Mouse (Mus musculus): ENCODE measurements around the gene Rhof.

Rhof gene

DNA sequence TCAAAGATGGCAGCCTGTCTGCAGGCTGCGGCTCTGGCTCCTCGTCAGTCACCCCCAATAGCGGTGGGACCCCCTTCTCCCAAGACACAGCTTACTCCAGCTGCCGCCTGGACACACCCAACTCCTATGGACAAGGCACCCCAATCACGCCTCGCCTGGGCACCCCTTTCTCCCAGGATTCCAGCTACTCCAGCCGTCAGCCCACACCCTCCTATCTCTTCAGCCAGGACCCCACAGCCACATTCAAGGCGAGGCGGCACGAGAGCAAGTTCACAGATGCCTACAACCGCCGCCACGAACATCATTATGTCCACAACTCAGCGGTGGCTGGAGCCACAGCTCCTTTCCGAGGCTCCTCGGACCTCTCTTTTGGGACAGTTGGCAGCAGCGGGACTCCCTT, 15.1 kb upstream of the Rhof start:
- no peak for DNase-seq

DNA sequence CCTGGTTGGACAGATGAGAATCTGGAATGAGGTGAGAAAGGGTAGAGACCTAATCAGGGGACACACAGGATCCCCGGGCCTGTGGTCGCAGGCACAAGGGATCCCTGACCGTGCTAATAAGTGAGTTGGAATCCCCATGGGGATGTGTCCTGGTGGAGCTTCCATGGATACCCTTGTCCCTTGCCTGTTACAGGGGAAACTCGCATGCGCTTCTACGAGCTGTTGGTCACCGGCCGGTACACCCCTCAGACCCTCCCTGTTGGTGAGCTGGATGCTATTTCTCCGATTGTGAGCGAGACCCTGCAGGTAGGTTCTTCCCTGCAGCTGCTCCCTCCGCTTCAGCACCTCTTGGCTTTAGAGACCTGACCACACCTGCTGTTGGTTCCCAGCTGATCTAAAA, 13.9 kb upstream of the Rhof start:
- DNase-seq = no peak

DNA sequence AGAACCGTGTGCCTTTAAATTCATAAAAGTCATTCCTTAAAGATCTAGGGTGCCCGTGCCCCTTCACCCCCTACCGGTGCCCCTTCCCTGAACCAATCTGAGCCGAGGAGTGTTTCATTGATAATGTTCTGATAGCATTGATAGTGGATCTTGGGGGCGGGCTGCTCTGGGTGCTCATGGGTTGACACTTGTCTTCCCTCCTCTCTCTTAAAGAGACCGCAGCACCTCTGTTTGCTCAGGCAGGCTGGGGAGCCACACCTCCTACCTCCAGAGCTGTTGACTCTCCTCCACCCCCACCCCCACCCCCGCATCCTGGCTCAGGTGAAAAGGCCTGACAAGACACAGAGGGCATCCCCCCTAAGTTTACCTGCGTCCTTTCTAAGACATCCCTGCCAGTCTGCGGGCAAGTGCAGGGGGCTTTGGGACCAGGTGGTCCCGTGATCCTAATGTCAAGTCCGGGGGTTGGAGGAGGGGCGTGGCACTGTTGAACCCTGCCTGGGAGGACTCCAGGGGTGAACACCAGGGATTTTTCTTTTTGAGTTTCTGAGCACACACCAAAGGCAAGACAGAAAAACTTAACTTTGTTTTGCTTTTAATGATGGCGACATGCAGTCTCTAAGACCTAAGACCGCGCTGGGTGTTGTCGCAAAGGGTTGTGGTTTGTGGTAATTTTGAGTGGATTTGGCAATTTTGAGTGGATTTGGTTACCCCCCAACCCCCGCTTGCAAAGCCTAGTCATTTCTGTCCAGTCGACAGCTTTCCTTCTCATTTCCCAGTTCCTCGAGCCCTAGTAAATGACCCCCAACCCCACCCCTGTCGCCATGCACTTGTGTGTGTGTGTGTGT, 12.5 kb upstream of the Rhof start:
- DNase-seq = no peak

GRCm38 (mm10) chr5:123143971-123144745, 11.7 kb upstream of the Rhof start:
- DNase-seq = no peak

GRCm38 (mm10) chr5:123143251-123143970, 10.9 kb upstream of the Rhof start:
- no peak for DNase-seq

GRCm38 (mm10) chr5:123142161-123143157, 10.0 kb upstream of the Rhof start, which contains the start of gene Setd1b:
Gene Setd1b, plus strand, starts transcription at chr5:123142193.
- peak; percentile 61 for DNase-seq

GRCm38 (mm10) chr5:123141555-123142160, 9.2 kb upstream of the Rhof start:
- DNase-seq = peak; percentile 65

DNA sequence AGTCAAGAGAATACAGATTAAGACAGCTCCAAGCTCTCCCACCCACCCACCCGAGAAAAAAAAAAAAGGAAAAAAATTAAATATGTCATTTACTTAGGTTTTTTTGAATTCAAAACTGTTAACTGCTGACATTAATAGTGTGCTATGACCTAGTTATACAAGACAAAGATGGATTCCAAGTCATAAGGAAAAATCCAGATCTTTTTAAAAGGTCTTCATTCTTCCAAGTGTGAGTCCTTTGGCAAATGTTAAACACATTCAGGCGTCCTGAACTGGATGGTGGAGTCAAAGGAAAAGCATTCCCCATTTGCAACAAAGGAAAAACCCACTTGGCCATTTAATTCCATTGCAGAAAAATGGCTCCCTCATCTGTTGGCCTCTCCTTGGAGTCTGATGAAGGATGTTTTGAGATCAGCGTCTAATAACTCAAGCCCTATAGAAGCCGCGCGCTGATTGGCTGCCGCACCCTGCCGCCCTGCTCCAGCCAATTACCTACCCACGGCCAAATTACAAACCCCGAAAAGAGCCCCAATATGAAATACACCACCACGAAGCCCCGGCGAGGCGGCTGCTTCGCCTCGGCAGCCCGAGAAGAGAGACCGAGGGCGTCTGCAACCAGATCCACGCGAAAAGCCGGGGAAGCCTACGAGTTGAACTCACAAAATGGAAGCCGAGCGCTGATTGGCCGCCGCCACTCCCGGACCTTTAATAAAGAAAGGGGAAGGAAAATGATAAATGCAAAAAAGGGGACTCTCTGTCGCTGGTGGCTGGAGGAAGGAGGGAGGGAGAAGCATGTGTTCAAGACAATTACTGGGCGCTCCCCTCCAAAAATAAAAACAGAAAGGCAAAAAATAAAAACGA, 8.4 kb upstream of the Rhof start:
- peak; percentile 94 for DNase-seq

GRCm38 (mm10) chr5:123139722-123140627, 7.5 kb upstream of the Rhof start:
- DNase-seq = peak; percentile 38

DNA sequence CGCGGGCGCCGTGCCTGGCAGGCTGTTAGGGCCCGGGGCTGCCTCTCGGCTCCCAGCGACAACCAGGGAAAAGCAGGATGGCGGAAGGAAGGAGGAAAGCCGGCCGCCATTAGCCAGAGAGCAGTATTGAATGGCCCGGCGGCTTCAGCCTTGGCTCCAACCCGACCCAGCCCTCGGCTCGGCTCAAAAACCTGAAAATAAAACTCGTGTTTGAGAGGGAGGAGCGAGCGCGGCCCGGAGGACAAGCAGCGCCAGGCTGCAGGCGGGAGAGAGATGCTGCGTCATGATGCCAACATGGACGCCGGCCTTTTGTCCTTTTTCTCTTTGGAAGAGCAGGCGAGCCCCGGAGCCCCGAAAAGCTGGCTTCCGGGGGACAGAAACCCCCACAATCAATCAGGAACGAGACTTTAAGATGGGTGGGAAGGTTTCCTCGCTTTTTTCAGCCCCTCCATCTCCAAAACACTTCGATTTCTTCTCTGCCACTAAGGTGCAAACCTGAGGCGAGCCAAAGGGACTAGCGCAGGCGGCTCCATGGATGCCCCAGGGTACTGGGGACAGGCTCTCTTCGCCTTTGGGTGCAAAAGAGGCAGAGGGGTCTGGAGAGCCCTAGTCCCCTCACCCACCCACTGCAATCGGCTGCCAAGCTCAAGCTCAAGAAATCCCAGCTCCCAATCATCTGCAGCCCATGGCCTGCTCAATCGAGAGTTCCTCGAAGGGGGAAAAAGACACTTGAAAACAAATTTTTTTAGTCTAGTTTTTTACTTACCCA, 6.6 kb upstream of the Rhof start:
- DNase-seq = peak; percentile 85

DNA sequence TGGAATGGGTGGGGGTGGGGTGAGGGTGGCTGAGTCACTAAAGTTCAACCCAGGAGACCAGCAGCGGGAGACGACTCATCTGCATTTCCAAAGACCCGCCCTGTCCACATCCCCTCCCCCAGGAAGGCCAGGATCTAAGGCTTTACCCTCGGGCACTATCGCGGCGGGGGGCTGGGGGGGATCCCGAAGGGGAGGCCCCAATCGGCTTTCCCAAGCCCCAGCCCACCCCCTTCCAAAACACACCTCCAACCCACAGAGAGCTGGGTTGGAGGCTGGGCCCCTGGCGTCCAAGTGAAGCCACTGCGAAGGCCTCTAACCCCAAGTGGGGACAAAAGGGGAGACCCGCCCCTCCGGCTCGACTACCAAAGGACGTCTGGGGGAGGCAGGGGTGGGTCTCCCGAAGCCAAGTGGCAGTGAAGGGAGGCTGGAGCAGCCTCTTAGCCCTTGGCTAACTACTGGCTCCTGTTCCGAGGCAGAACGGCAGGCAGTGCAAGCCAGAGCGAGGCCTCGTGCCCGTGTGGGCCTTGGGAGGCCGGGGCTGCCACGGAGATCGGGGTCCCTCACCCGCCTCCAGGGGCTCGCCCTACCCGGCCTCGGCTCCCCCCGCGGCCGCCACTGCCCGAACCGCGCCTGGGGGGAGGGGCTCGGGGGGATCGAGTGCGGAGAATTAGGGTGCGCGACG, 5.9 kb upstream of the Rhof start:
- DNase-seq = peak; percentile 74

DNA sequence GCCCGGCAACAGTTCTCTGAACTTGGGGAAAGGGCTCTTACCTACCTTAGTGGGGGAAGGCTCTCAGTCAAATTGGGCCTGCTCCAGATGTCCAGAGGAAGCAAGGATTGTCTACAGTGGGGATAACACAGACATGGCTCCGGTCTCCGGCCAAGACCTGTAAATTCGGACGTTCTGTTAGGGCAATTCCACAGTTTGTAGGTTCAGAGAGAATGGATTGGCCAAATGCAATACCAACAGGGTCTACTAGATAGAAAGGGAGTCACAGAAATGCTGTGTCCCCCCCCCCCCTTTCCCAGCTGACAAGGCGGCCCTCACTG, 5.4 kb upstream of the Rhof start:
- no peak for DNase-seq

DNA sequence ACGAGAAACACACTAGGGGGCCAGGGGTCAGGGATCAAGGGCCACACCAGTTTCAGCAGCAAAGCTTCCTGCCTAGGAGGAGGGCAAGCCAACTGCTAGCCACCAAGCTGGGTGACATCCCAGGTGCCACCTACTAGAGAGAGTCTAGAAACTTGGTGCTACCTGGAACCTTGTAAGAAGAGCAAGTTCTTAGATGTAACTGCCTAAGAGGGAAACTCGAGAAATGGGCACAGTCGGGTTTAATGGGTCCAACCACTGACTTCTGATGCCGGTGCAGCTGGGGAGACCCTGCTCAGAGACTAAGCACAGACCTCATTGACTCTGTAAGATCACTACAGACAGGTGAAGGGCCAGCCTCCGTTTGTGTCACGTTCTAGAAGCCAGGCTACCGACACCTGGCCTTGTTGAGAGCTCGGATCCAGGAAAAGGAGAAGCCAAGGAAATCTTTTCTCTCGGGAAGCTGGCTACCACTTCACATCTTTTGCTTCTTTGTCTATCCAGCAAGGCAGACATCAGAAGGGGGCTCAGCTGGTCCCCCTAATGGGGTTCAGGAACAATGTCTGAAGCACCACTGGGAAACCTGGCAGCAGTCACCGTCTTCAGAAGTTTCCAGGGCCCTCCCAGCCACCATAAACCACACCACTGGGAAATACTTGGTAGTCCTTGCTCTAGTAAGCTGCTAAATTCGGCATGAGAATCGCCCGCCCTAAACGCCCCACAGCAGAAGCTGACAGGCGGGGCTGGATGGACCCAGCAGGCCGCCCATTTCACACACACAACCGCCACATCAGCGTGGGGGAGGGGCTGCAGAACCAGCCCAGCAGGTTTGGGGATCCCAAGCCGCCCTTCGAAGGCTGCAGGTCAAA, 4.8 kb upstream of the Rhof start:
- DNase-seq = peak; percentile 91

GRCm38 (mm10) chr5:123136361-123137043, 4.0 kb upstream of the Rhof start:
- DNase-seq = peak; percentile 95

DNA sequence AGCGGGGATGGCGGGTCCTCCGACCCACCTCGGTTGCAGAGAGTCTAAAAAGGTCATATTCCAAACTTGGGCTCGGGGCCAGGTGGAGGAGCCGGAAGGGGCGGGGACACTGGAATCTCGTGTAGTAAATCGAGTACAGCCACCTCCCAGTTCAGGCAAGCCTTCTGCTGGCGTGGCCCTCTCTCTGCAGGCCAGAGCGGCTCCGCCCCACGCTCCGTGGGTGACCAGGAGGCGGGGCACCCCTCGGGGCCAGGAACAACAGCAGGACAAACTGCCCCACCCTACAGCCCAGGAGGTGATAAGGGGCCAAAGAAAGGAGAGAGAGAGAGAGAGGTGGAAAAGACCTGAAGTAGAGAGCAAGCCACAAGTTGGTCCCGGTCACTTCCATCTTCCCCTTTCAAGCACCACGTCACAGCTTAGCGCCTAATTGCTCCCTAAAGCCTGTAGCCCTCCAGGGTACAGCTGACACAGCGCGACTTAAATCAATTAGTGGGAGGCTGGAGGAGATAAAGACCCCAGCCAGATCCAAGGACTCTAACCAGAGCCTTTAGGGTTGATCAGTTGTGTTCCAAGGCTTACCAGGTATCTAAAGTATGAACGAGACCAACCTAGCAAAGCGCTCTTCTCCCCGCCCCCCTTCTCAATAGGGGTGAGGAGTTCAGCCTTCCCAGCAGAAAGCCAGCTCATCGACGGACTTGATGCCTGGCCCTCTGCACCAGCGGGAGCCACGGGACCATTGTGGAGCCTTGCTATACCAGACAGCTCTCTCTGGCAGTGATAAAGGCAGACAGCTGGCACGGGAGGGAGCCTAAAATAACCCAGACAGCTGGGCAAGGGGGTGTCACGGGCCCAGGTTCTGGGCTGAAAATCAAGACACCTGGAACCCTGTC, 3.2 kb upstream of the Rhof start:
- DNase-seq = peak; percentile 89

Measured in lung, postnatal 14 days (tissue).